Comparison of ENCODE assay signal across 22 mouse cellular contexts in the genomic region with DNA sequence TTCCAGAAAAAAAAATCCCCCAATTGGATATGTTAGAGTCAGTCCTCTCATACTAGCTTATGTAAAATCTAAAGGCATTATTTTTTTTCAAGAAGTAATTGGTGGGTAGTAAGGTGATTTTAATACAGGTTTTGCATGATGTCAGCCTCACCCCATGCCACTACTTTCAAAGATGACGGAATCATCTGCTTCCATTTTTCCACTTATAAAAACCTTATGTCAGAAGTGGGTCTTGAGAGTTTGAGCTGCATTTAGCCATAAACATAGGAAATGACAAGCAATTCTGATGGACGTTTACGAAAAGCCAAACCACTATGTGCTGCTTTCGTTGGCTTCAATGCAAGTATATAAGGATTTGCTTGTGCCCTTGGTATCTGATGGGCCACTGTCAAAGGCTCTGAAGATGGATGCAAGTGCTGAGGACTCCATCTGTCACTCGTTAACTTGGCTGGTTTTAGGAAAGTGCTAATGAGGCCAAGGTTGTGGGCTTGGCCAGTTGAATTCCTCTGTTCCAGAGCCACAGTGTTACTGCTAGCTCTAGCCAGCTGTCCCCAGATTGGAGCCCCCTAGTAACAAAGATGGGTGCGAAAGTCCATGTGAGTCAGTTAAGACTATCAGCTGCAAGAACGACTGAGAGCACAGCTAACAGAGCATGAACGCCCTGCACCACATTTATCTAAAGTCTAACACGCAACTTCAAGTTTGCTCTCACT.
A peak's percentile ranks its signal among the peaks of the same experiment; 100 is the strongest.
DNase-seq lines count a peak whose midpoint lies in the region; ATAC-seq and TF ChIP-seq lines count a peak whose summit lies in the region.
"Had no signal": no experiment of that assay in that cellular context is flagged by ENCODE, and none has a peak within 500 bp of the region (broad histone marks: within the 10 kb centered on the region; RNA-seq: fewer than 3 reads in every experiment).

No protein-coding gene starts in this region.

- H3K9me3 ChIP-seq in kidney, embryonic 16.5 days (ENCODE audit: low read length), result no peaks in the 10 kb centered on the region
- no peaks in the 10 kb centered on the region for H3K9me3 ChIP-seq in limb, embryonic 11.5 days (ENCODE audit: control insufficient read depth, low read length)
- H3K9me3 ChIP-seq in forebrain, embryonic 16.5 days (ENCODE audit: control insufficient read depth, low read length), result no peaks in the 10 kb centered on the region
- H3K9me3 ChIP-seq: embryonic facial prominence, embryonic 12.5 days; heart, embryonic 10.5 days; hindbrain, embryonic 15.5 days; intestine, embryonic 15.5 days; midbrain, embryonic 12.5 days; neural tube, embryonic 15.5 days had no signal

- no peak for TF ChIP-seq CTCF in lung, adult 2 months (IDR thresholded peaks at IDR 0.05; ENCODE audit: insufficient read depth, low read length)

- no peak overlapping the region for H3K9ac ChIP-seq in kidney, embryonic 16.5 days (replicated peaks; ENCODE audit: low read length)
- H3K9ac ChIP-seq in limb, embryonic 11.5 days (ENCODE audit: low read length), result no peak overlapping the region
- H3K9ac ChIP-seq in forebrain, embryonic 16.5 days (replicated peaks; ENCODE audit: low read depth, low read length), result no peak overlapping the region
- H3K9ac ChIP-seq: embryonic facial prominence, embryonic 12.5 days; hindbrain, embryonic 15.5 days; intestine, embryonic 15.5 days; liver, postnatal 0 days; midbrain, embryonic 12.5 days; neural tube, embryonic 15.5 days had no signal

- no peak overlapping the region for H3K27ac ChIP-seq in kidney, embryonic 16.5 days (ENCODE audit: low read length)
- no peak overlapping the region for H3K27ac ChIP-seq in limb, embryonic 11.5 days (replicated peaks; ENCODE audit: low read depth, low read length)
- H3K27ac ChIP-seq in forebrain, embryonic 16.5 days (ENCODE audit: low read length), result no peak overlapping the region
- H3K27ac ChIP-seq: embryonic facial prominence, embryonic 12.5 days; heart, embryonic 10.5 days; hindbrain, embryonic 15.5 days; intestine, embryonic 15.5 days; kidney, postnatal 0 days; midbrain, embryonic 12.5 days; neural tube, embryonic 15.5 days had no signal

- no peak overlapping the region for H3K4me2 ChIP-seq in kidney, embryonic 16.5 days (replicated peaks; ENCODE audit: low read depth, low read length)
- H3K4me2 ChIP-seq in limb, embryonic 11.5 days (ENCODE audit: low read depth, severe bottlenecking), result no peak overlapping the region
- H3K4me2 ChIP-seq in forebrain, embryonic 16.5 days (ENCODE audit: low read length), result no peak overlapping the region
- H3K4me2 ChIP-seq: embryonic facial prominence, embryonic 12.5 days; hindbrain, embryonic 15.5 days; intestine, embryonic 15.5 days; liver, embryonic 11.5 days; midbrain, embryonic 12.5 days; neural tube, embryonic 15.5 days had no signal

- peak; percentile 82; the same call in 1 of the 2 replicates for ATAC-seq in kidney, embryonic 16.5 days (ENCODE audit: low FRiP score, low TSS enrichment)
- no peak for ATAC-seq in limb, embryonic 11.5 days (ENCODE audit: insufficient number of reproducible peaks, low FRiP score, low TSS enrichment, low read depth)
- no peak for ATAC-seq in forebrain, embryonic 16.5 days
- ATAC-seq: forebrain, embryonic 14.5 days; intestine, embryonic 15.5 days; liver, postnatal 0 days had no signal

- H3K27me3 ChIP-seq in kidney, embryonic 16.5 days (ENCODE audit: insufficient read depth, low read length), result no peaks in the 10 kb centered on the region
- no peaks in the 10 kb centered on the region for H3K27me3 ChIP-seq in limb, embryonic 11.5 days (ENCODE audit: control insufficient read depth, insufficient read depth, low read length)
- H3K27me3 ChIP-seq in forebrain, embryonic 16.5 days (replicated peaks; ENCODE audit: control insufficient read depth, insufficient read depth, low read length), result no peaks in the 10 kb centered on the region
- H3K27me3 ChIP-seq: embryonic facial prominence, embryonic 12.5 days; hindbrain, embryonic 15.5 days; intestine, embryonic 15.5 days; midbrain, embryonic 12.5 days; neural tube, embryonic 15.5 days had no signal

- H3K36me3 ChIP-seq in kidney, embryonic 16.5 days (ENCODE audit: insufficient read depth, low read length), result no peaks in the 10 kb centered on the region
- H3K36me3 ChIP-seq in limb, embryonic 11.5 days (ENCODE audit: control insufficient read depth, insufficient read depth, low read length), result no peaks in the 10 kb centered on the region
- no peaks in the 10 kb centered on the region for H3K36me3 ChIP-seq in forebrain, embryonic 16.5 days (ENCODE audit: control insufficient read depth, insufficient read depth)
- H3K36me3 ChIP-seq: embryonic facial prominence, embryonic 12.5 days; heart, embryonic 10.5 days; hindbrain, embryonic 15.5 days; intestine, embryonic 15.5 days; midbrain, embryonic 12.5 days; neural tube, embryonic 15.5 days had no signal

- WGBS in kidney, embryonic 16.5 days, result 78% methylated on average over 9 of the region's 9 CpGs
- WGBS in limb, embryonic 11.5 days, result 49% methylated on average over 9 of the region's 9 CpGs
- 85% methylated on average over 9 of the region's 9 CpGs for WGBS in forebrain, embryonic 16.5 days
- 75% methylated on average over 9 of the region's 9 CpGs for WGBS in lung, adult 2 months

- peak; percentile 13 to 49 for DNase-seq in cerebellum, postnatal 14 days
- no peak for DNase-seq in cerebellum, postnatal 36 days
- DNase-seq in kidney, adult 11 months, result no peak
- peak; percentile 30 for DNase-seq in limb, embryonic 11.5 days (ENCODE audit: low spot score)
- DNase-seq in lung, adult 2 months, result no peak
- DNase-seq: cerebellum, adult 11-12 months; heart, postnatal 4 days; liver, postnatal 0 days; lung, postnatal 10 days; thymus, adult 2 months; thymus, postnatal 4 days had no signal

- TF ChIP-seq POLR2A in lung, adult 2 months (IDR thresholded peaks at IDR 0.05; ENCODE audit: borderline replicate concordance, extremely low read depth, low read depth, low read length), result no peak

- no peak overlapping the region for H3K4me3 ChIP-seq in kidney, embryonic 16.5 days (ENCODE audit: low read length)
- H3K4me3 ChIP-seq in limb, embryonic 11.5 days (ENCODE audit: low read depth, low read length), result no peak overlapping the region
- no peak overlapping the region for H3K4me3 ChIP-seq in forebrain, embryonic 16.5 days (replicated peaks; ENCODE audit: low read length)
- H3K4me3 ChIP-seq in lung, adult 2 months (replicated peaks; ENCODE audit: extremely low read depth, low read depth, low read length), result no peak overlapping the region
- H3K4me3 ChIP-seq: embryonic facial prominence, embryonic 12.5 days; heart, embryonic 10.5 days; hindbrain, embryonic 15.5 days; intestine, embryonic 15.5 days; midbrain, embryonic 12.5 days; neural tube, embryonic 15.5 days had no signal

- no peaks in the 10 kb centered on the region for H3K4me1 ChIP-seq in kidney, embryonic 16.5 days (ENCODE audit: insufficient read depth, low read length)
- 0 out of 2 replicates have a peak, but pooled peaks cover 3% of the 10 kb centered on the region for H3K4me1 ChIP-seq in limb, embryonic 11.5 days (ENCODE audit: control insufficient read depth, insufficient read depth, low read length)
- no peaks in the 10 kb centered on the region for H3K4me1 ChIP-seq in forebrain, embryonic 16.5 days (replicated peaks; ENCODE audit: control insufficient read depth, insufficient read depth, low read length)
- H3K4me1 ChIP-seq in lung, adult 2 months (ENCODE audit: control insufficient read depth, insufficient read depth, low read length), result no peaks in the 10 kb centered on the region
- H3K4me1 ChIP-seq: embryonic facial prominence, embryonic 12.5 days; heart, embryonic 10.5 days; hindbrain, embryonic 15.5 days; intestine, embryonic 15.5 days; midbrain, embryonic 12.5 days; neural tube, embryonic 15.5 days had no signal

Comparison
In these comparisons a context has a peak if more than half of its experiments do, and no peak if none do; other contexts are left out.
1. DNase-seq: peak in cerebellum, postnatal 14 days (2 of 2) and limb, embryonic 11.5 days (single experiment); none in cerebellum, postnatal 36 days (0 of 2), kidney, adult 11 months (single experiment) and lung, adult 2 months (single experiment).